Mouse (Mus musculus) cortical plate, adult 2 months (tissue): ENCODE measurements around the gene Ifitm6.

Experiments
- CTCF ChIP-seq: fragments of 200-500 bp; IDR thresholded peaks from 2 replicates; pipeline ENCODE4 v1.5.1; 2011; ENCODE audit warnings: mild to moderate bottlenecking, control low read depth, low read length; ENCODE audit not compliant: insufficient read depth; ENCODE audit errors: extremely low read depth
- POLR2A ChIP-seq: fragments of 200-500 bp; IDR thresholded peaks from 2 replicates; pipeline ENCODE4 v1.6.1; 2011; ENCODE audit warnings: mild to moderate bottlenecking, low read length, control low read depth; ENCODE audit not compliant: insufficient read depth; ENCODE audit errors: extremely low read depth

DNA sequence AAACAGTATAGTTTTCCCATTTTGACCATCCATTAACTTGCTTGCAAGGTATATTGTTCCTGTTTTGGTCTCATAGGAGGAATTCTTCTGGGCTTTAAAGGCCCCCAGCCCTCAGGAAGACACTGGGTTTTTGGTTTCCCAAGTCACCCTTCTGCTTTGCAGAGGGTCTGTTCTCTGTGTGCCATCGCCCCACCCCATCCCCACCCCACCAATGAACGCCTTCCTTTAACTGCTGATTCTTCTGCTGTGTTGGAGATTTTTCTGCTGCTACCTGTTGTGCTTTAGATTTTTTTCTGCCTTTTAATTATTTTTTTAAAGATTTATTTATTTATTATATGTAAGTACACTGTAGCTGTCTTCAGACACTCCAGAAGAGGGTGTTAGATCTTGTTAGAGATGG lies 11.1 kb upstream of the Ifitm6 start, which contains the start of gene Gm17387:
- no peak for TF ChIP-seq CTCF
- TF ChIP-seq POLR2A, result no peak
